Mouse (Mus musculus): ENCODE data around the gene AC140267.1.

DNA sequence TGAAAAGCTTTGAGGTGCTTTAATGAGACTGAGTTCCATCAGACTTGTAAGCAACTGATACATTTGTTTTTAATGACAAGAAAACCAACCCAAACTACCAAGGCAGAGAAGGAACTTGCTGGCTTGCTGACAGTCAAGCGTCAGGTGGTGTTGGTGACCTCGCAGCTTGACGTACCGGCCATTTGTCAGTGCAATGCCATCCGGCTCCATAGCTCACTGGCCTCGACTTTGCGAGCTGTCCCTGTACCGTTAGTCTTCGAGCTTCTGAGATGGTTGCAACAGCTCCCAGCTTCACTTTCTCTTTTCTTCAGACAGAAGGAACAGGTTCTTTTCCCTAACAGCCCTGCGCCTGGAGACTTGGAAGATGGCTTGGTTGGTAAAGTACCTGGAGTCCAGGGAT, 18.2 kb upstream of the AC140267.1 start:
- TF ChIP-seq TAL1 (IDR thresholded peaks at IDR 0.05; ENCODE audit: low read length) (no peak), GATA1 (IDR thresholded peaks at IDR 0.05; ENCODE audit: low read length) (no peak)

All from erythroblast, embryonic 14.5 days (primary cell).